ENCODE assay signal across 10 mouse cellular contexts in the genomic region with DNA sequence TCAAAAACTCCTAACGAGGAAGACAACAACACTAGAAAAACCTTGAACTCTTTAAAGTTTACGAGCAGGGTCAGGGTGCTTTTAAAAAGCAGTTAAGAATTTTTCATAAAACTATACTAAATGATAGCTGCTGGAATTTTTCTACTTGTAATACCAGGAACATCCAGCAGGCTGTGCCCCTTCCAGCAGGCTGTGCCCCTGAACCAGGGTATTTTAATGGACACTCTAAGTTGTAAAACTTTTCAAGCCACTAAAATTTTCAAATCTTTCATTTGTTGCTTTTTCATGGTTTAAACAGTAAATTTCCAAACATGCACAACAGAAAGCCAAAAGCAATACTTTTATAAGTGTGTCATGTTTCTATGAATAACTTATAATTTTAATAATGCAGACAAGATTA.
DNase-seq lines count a peak whose midpoint lies in the region; TF ChIP-seq lines count a peak whose summit lies in the region.
"Had no signal": no experiment of that assay in that cellular context is flagged by ENCODE, and none has a peak within 500 bp of the region (broad histone marks: within the 10 kb centered on the region; RNA-seq: fewer than 3 reads in every experiment).

No protein-coding gene starts in this region.

- H3K9me3 ChIP-seq in MEL (replicated peaks; ENCODE audit: insufficient read depth, low read length) = no peaks in the 10 kb centered on the region
- H3K9me3 ChIP-seq: stomach, embryonic 15.5 days had no signal

- H3K36me3 ChIP-seq in MEL (ENCODE audit: control insufficient read depth in 1 of 2, insufficient read depth in 2 of 2, low read length in 2 of 2) = peaks cover 0 to 5% of the 10 kb centered on the region in 2 experiments; a peak in 2 of 4 replicates
- H3K36me3 ChIP-seq: stomach, embryonic 15.5 days had no signal

- intact Hi-C loops in heart, postnatal 10 days (cut with DNase I) = no loop called here

- TF ChIP-seq POLR2A in MEL (IDR thresholded peaks at IDR 0.05; ENCODE audit: control insufficient read depth in 1 of 2, insufficient read depth in 1 of 2, low read depth in 1 of 2, low read length in 2 of 2, poor library complexity in 1 of 2) = no peak

- H3K4me1 ChIP-seq in MEL (ENCODE audit: control insufficient read depth in 1 of 2, insufficient read depth in 2 of 2, low read length in 2 of 2) = peaks cover 0 to 7% of the 10 kb centered on the region in 2 experiments; a peak in 2 of 4 replicates
- H3K4me1 ChIP-seq: stomach, embryonic 15.5 days had no signal

- DNase-seq in adrenal gland, adult 2 months = peak; percentile 16
- no peak for DNase-seq in adrenal gland, postnatal 25 days
- DNase-seq in kidney, postnatal 4 days = peak; percentile 20 to 28
- no peak for DNase-seq in kidney, adult 11 months
- peak; percentile 63 for DNase-seq in MEL (ENCODE audit: low read depth, low spot score)
- DNase-seq in heart, postnatal 10 days = peak; percentile 27 to 63
- DNase-seq in thymus, postnatal 0 days (ENCODE audit: low spot score) = peak; percentile 43
- DNase-seq in frontal cortex, postnatal 25 days (ENCODE audit: low spot score in 2 of 2) = no peak

- TF ChIP-seq EP300 in MEL (IDR thresholded peaks at IDR 0.05; ENCODE audit: low read depth in 1 of 2, low read length in 2 of 2) = no peak

- H3K9ac ChIP-seq in MEL (ENCODE audit: control insufficient read depth, low read depth, low read length, poor library complexity, severe bottlenecking) = no peak overlapping the region
- H3K9ac ChIP-seq: stomach, embryonic 15.5 days had no signal

- peak; percentile 71 for TF ChIP-seq RAD21 in MEL (IDR thresholded peaks at IDR 0.05; ENCODE audit: low read depth, low read length)

- no peak overlapping the region for H3K4me3 ChIP-seq in MEL (ENCODE audit: control insufficient read depth in 1 of 2, insufficient read depth in 1 of 2, low read depth in 2 of 2, low read length in 2 of 2)
- H3K4me3 ChIP-seq: stomach, embryonic 15.5 days had no signal

- no peak overlapping the region for H3K27ac ChIP-seq in MEL (ENCODE audit: control insufficient read depth, low read depth, low read length)
- H3K27ac ChIP-seq: macrophage; stomach, embryonic 15.5 days had no signal

- H3K27me3 ChIP-seq in MEL (ENCODE audit: control insufficient read depth in 1 of 2, insufficient read depth in 2 of 2, low read length in 2 of 2) = no peaks in the 10 kb centered on the region
- H3K27me3 ChIP-seq: stomach, embryonic 15.5 days had no signal

- H3K79me2 ChIP-seq in MEL (ENCODE audit: control insufficient read depth, insufficient read depth, low read length, poor library complexity) = no peaks in the 10 kb centered on the region

- peak; percentile 56 to 74 (median 68) for TF ChIP-seq CTCF in MEL (IDR thresholded peaks at IDR 0.05 in 2 of 3, conservative IDR thresholded peaks at IDR 0.05 in 1 of 3; ENCODE audit: control insufficient read depth in 1 of 3, insufficient read depth in 1 of 3, low read depth in 2 of 3, low read length in 3 of 3, poor library complexity in 1 of 3, severe bottlenecking in 1 of 3)

TF ChIP-seq in MEL, 35 proteins besides CTCF, POLR2A, EP300 and RAD21:
- TF ChIP-seq MYC (IDR thresholded peaks at IDR 0.05; ENCODE audit: low read depth, low read length) (no peak), RCOR1 (IDR thresholded peaks at IDR 0.05; ENCODE audit: low read depth, low read length) (no peak), MAZ (IDR thresholded peaks at IDR 0.05; ENCODE audit: low read depth, low read length) (no peak), GATA1 (IDR thresholded peaks at IDR 0.05; ENCODE audit: low read depth, low read length) (no peak), TAL1 (IDR thresholded peaks at IDR 0.05; ENCODE audit: low read length) (no peak), SMC3 (IDR thresholded peaks at IDR 0.05; ENCODE audit: low read depth, low read length) (peak; percentile 75), POLR2AphosphoS2 (IDR thresholded peaks at IDR 0.05; ENCODE audit: low read length) (no peak), HCFC1 (IDR thresholded peaks at IDR 0.05; ENCODE audit: low read depth, low read length) (no peak), ZC3H11A (IDR thresholded peaks at IDR 0.05; ENCODE audit: low read depth, low read length) (peak; percentile 48; the same call in 1 of the 2 replicates), E2F4 (IDR thresholded peaks at IDR 0.05; ENCODE audit: borderline replicate concordance, low read depth, low read length) (no peak)

Comparison
In these comparisons a context has a peak if more than half of its experiments do, and no peak if none do; other contexts are left out.
1. DNase-seq: peak in adrenal gland, adult 2 months (single experiment), kidney, postnatal 4 days (2 of 2), MEL (single experiment), heart, postnatal 10 days (2 of 2) and thymus, postnatal 0 days (single experiment); none in adrenal gland, postnatal 25 days (single experiment), kidney, adult 11 months (single experiment) and frontal cortex, postnatal 25 days (0 of 2).